ENCODE assay signal across 8 mouse cellular contexts in the genomic region with DNA sequence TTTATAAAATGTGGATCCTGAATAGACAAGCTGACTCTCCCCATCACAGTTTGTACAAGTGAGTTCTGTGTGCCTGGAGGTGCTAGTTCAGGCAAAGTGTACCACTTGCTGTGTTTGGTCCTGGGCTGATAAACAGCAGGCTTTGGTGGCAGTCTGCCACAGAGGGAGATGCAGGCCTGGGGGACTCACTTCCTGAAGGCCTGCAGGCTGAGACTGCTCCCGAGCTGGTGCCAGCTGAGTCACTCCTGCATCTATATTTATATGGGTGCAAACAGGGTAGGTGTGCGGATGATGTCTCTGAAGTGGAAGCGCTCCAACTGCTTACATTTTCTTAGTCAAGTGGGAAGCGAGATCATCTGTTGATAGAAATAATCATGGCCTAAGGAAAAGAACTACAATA. TPM values are rescaled to one million over a fixed set of nuclear protein-coding genes. Genes with fewer than 3 reads are reported as not detected.
DNase-seq lines count a peak whose midpoint lies in the region; ATAC-seq lines count a peak whose summit lies in the region.

No protein-coding gene starts in this region.

- no peak overlapping the region for H3K4me3 ChIP-seq in hindbrain, embryonic 13.5 days
- no peak overlapping the region for H3K4me3 ChIP-seq in forebrain, embryonic 12.5 days (replicated peaks)
- H3K4me3 ChIP-seq in hindbrain, embryonic 12.5 days = no peak overlapping the region

- H3K4me1 ChIP-seq in hindbrain, embryonic 13.5 days (replicated peaks) = no peaks in the 10 kb centered on the region
- H3K4me1 ChIP-seq in forebrain, embryonic 12.5 days = no peaks in the 10 kb centered on the region
- H3K4me1 ChIP-seq in hindbrain, embryonic 12.5 days = no peaks in the 10 kb centered on the region

- no peak overlapping the region for H3K27ac ChIP-seq in hindbrain, embryonic 13.5 days
- H3K27ac ChIP-seq in forebrain, embryonic 12.5 days = no peak overlapping the region
- no peak overlapping the region for H3K27ac ChIP-seq in hindbrain, embryonic 12.5 days

- 85% methylated on average over 4 of the region's 4 CpGs for WGBS in hindbrain, embryonic 13.5 days
- 88% methylated on average over 4 of the region's 4 CpGs for WGBS in forebrain, embryonic 12.5 days
- 83% methylated on average over 4 of the region's 4 CpGs for WGBS in hindbrain, embryonic 12.5 days

- H3K27me3 ChIP-seq in hindbrain, embryonic 13.5 days = no peaks in the 10 kb centered on the region
- H3K27me3 ChIP-seq in forebrain, embryonic 12.5 days = no peaks in the 10 kb centered on the region
- no peaks in the 10 kb centered on the region for H3K27me3 ChIP-seq in hindbrain, embryonic 12.5 days

- no peak for ATAC-seq in hindbrain, embryonic 13.5 days (ENCODE audit: low FRiP score)
- ATAC-seq in forebrain, embryonic 12.5 days (ENCODE audit: low FRiP score) = no peak
- no peak for ATAC-seq in hindbrain, embryonic 12.5 days (ENCODE audit: low FRiP score)

- peaks cover 6% of the 10 kb centered on the region for H3K36me3 ChIP-seq in hindbrain, embryonic 13.5 days
- H3K36me3 ChIP-seq in forebrain, embryonic 12.5 days (replicated peaks) = peaks cover 4% of the 10 kb centered on the region
- H3K36me3 ChIP-seq in hindbrain, embryonic 12.5 days = peaks cover 5% of the 10 kb centered on the region

- DNase-seq in adrenal gland, postnatal 14 days = peak; percentile 27
- no peak for DNase-seq in adrenal gland, adult 8-10 months
- DNase-seq in cerebellum, adult 18-20 months = peak; percentile 55 to 56
- DNase-seq in heart, adult 8-10 months (ENCODE audit: low spot score) = peak; percentile 49
- DNase-seq in left cerebral cortex, adult 9 months (ENCODE audit: low spot score in 2 of 2) = peak; percentile 77 to 87

- no peak overlapping the region for H3K4me2 ChIP-seq in hindbrain, embryonic 13.5 days
- H3K4me2 ChIP-seq in forebrain, embryonic 12.5 days = no peak overlapping the region
- H3K4me2 ChIP-seq in hindbrain, embryonic 12.5 days (replicated peaks) = no peak overlapping the region

- H3K9me3 ChIP-seq in hindbrain, embryonic 13.5 days = no peaks in the 10 kb centered on the region
- no peaks in the 10 kb centered on the region for H3K9me3 ChIP-seq in forebrain, embryonic 12.5 days
- no peaks in the 10 kb centered on the region for H3K9me3 ChIP-seq in hindbrain, embryonic 12.5 days (replicated peaks)

- H3K9ac ChIP-seq in hindbrain, embryonic 13.5 days = no peak overlapping the region
- no peak overlapping the region for H3K9ac ChIP-seq in forebrain, embryonic 12.5 days
- no peak overlapping the region for H3K9ac ChIP-seq in hindbrain, embryonic 12.5 days

RNA-seq across cellular contexts. Expression of a gene that starts 14.9 kb away (rescaled TPM):
- 638 TPM in 2 replicates for total RNA-seq in adrenal gland, postnatal 14 days (2021)
- total RNA-seq in adrenal gland, adult 8-10 months (2022) = 100 to 1,000 TPM; 346 to 533 (median 405) TPM
- 1,000 to 10,000 TPM; 1,427 to 1,918 (median 1,690) TPM for total RNA-seq in heart, adult 8-10 months (2022)
- 795 and 863 TPM in 2 replicates for polyA plus RNA-seq in hindbrain, embryonic 13.5 days (2015; fragmentation: Nextera tagmentation; extraction: Ambion mirVana)
- polyA plus RNA-seq in forebrain, embryonic 12.5 days (2016; fragmentation: Nextera tagmentation; extraction: Ambion mirVana) = 524 and 567 TPM in 2 replicates
- polyA plus RNA-seq in hindbrain, embryonic 12.5 days (2016; fragmentation: Nextera tagmentation; extraction: Ambion mirVana) = 489 and 578 TPM in 2 replicates

RNA-seq across cellular contexts. Expression of a gene that starts 24.5 kb away (rescaled TPM):
- 37.2 and 42.9 TPM in 2 replicates for total RNA-seq in adrenal gland, postnatal 14 days (2021)
- 10 to 100 TPM; 32.5 to 58.2 (median 41.4) TPM for total RNA-seq in adrenal gland, adult 8-10 months (2022)
- 10 to 100 TPM; 22.2 to 33.6 (median 29.8) TPM for total RNA-seq in heart, adult 8-10 months (2022)
- polyA plus RNA-seq in hindbrain, embryonic 13.5 days (2015; fragmentation: Nextera tagmentation; extraction: Ambion mirVana) = 15.8 and 20.6 TPM in 2 replicates
- polyA plus RNA-seq in forebrain, embryonic 12.5 days (2016; fragmentation: Nextera tagmentation; extraction: Ambion mirVana) = 27.4 and 28.3 TPM in 2 replicates
- polyA plus RNA-seq in hindbrain, embryonic 12.5 days (2016; fragmentation: Nextera tagmentation; extraction: Ambion mirVana) = 29.5 and 33.2 TPM in 2 replicates

RNA-seq across cellular contexts. Expression of a gene that starts 59.8 kb away (rescaled TPM):
- total RNA-seq in adrenal gland, postnatal 14 days (2021) = 89.5 and 100 TPM in 2 replicates
- 100 to 1,000 TPM in 2 of 4 experiments, 10 to 100 TPM in 2; 85.1 to 103 (median 98.7) TPM for total RNA-seq in adrenal gland, adult 8-10 months (2022)
- total RNA-seq in heart, adult 8-10 months (2022) = 10 to 100 TPM; 33.8 to 42.1 (median 35.3) TPM
- polyA plus RNA-seq in hindbrain, embryonic 13.5 days (2015; fragmentation: Nextera tagmentation; extraction: Ambion mirVana) = 35.6 and 37.7 TPM in 2 replicates
- polyA plus RNA-seq in forebrain, embryonic 12.5 days (2016; fragmentation: Nextera tagmentation; extraction: Ambion mirVana) = 33.2 and 33.4 TPM in 2 replicates
- 36.0 and 40.4 TPM in 2 replicates for polyA plus RNA-seq in hindbrain, embryonic 12.5 days (2016; fragmentation: Nextera tagmentation; extraction: Ambion mirVana)
